Comparison of ENCODE assay signal across 9 mouse cellular contexts in the genomic region with DNA sequence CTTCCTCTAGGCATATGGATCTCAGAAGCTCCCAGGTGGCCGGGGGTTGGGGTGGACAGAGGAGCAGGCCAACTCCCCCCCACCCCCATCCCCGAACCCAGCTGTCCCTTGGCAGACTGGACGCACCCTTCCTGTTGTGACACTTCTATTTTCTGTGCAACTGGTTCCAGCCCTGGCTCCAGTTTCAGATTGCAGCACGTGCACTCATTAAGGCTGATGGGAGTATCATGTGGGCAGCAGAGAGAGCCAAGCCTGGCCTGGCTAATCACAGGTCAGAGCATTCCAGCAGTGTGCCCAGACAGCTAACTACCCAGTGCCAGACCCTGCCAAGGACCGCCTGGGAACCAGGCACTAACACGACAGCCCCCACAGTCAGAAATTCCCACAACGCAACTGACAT. TPM values are rescaled to one million over a fixed set of nuclear protein-coding genes. Genes with fewer than 3 reads are reported as not detected.
DNase-seq lines count a peak whose midpoint lies in the region; ATAC-seq lines count a peak whose summit lies in the region.
"Had no signal": no experiment of that assay in that cellular context is flagged by ENCODE, and none has a peak within 500 bp of the region (broad histone marks: within the 10 kb centered on the region; RNA-seq: fewer than 3 reads in every experiment).

No protein-coding gene starts in this region.

- no peak overlapping the region for H3K4me2 ChIP-seq in heart, embryonic 12.5 days
- no peak overlapping the region for H3K4me2 ChIP-seq in heart, embryonic 15.5 days

- DNase-seq in heart, adult 11 months, result peak; percentile 99
- DNase-seq in adrenal gland, postnatal 25 days, result peak; percentile 17
- peak; percentile 35 to 61 for DNase-seq in kidney, postnatal 4 days
- no peak for DNase-seq in retina, embryonic 14.5 days (ENCODE audit: low spot score)
- no peak for DNase-seq in cerebellum, postnatal 4 days (ENCODE audit: low spot score in 2 of 2)
- no peak for DNase-seq in cerebellum, adult 8-10 months
- DNase-seq: cerebellum, adult 18-20 months had no signal

- H3K4me1 ChIP-seq in heart, embryonic 12.5 days (replicated peaks), result peaks cover 23% of the 10 kb centered on the region
- peaks cover 30% of the 10 kb centered on the region for H3K4me1 ChIP-seq in heart, embryonic 15.5 days (replicated peaks)

- H3K27me3 ChIP-seq in heart, embryonic 12.5 days (replicated peaks), result no peaks in the 10 kb centered on the region
- H3K27me3 ChIP-seq in heart, embryonic 15.5 days, result no peaks in the 10 kb centered on the region

- H3K9me3 ChIP-seq in heart, embryonic 12.5 days (replicated peaks), result no peaks in the 10 kb centered on the region
- H3K9me3 ChIP-seq in heart, embryonic 15.5 days (replicated peaks), result no peaks in the 10 kb centered on the region

- no peak for ATAC-seq in heart, embryonic 12.5 days (ENCODE audit: insufficient number of reproducible peaks, low FRiP score)
- peak; percentile 69 for ATAC-seq in heart, embryonic 15.5 days (replicated peaks; ENCODE audit: insufficient number of reproducible peaks, insufficient read depth, low FRiP score, low read depth)

- H3K36me3 ChIP-seq in heart, embryonic 12.5 days, result no peaks in the 10 kb centered on the region
- H3K36me3 ChIP-seq in heart, embryonic 15.5 days, result no peaks in the 10 kb centered on the region

- WGBS in heart, embryonic 12.5 days, result 64% methylated on average over 7 of the region's 7 CpGs
- WGBS in heart, embryonic 15.5 days, result 42% methylated on average over 7 of the region's 7 CpGs

- no peak overlapping the region for H3K27ac ChIP-seq in heart, embryonic 12.5 days (ENCODE audit: poor library complexity, severe bottlenecking)
- H3K27ac ChIP-seq in heart, embryonic 15.5 days, result peak overlapping the region; percentile 81

- H3K9ac ChIP-seq in heart, embryonic 12.5 days, result no peak overlapping the region
- no peak overlapping the region for H3K9ac ChIP-seq in heart, embryonic 15.5 days

- H3K4me3 ChIP-seq in heart, embryonic 12.5 days, result no peak overlapping the region
- H3K4me3 ChIP-seq in heart, embryonic 15.5 days, result no peak overlapping the region

RNA-seq across cellular contexts. Expression of gene Pacsin2, which starts 7.1 kb away (rescaled TPM):
- 70.8 and 72.0 TPM in 2 replicates for polyA plus RNA-seq in heart, embryonic 12.5 days (2016; fragmentation: Nextera tagmentation; extraction: Ambion mirVana)
- 80.8 and 94.8 TPM in 2 replicates for total RNA-seq in adrenal gland, postnatal 25 days (2021)
- 59.3 and 75.3 TPM in 2 replicates for polyA plus RNA-seq in heart, embryonic 15.5 days (2015; fragmentation: Nextera tagmentation; extraction: Ambion mirVana)

RNA-seq across cellular contexts. Expression of gene Ttll1, which starts 39.2 kb away (rescaled TPM):
- polyA plus RNA-seq in heart, embryonic 12.5 days (2016; fragmentation: Nextera tagmentation; extraction: Ambion mirVana), result 24.5 and 25.4 TPM in 2 replicates
- 6.2 and 9.0 TPM in 2 replicates for total RNA-seq in adrenal gland, postnatal 25 days (2021)
- 22.9 and 23.4 TPM in 2 replicates for polyA plus RNA-seq in heart, embryonic 15.5 days (2015; fragmentation: Nextera tagmentation; extraction: Ambion mirVana)

RNA-seq across cellular contexts. Expression of gene Bik, which starts 55.2 kb away (rescaled TPM):
- polyA plus RNA-seq in heart, embryonic 12.5 days (2016; fragmentation: Nextera tagmentation; extraction: Ambion mirVana), result 31.2 and 35.4 TPM in 2 replicates
- 3.9 and 4.3 TPM in 2 replicates for total RNA-seq in adrenal gland, postnatal 25 days (2021)
- 24.0 and 24.5 TPM in 2 replicates for polyA plus RNA-seq in heart, embryonic 15.5 days (2015; fragmentation: Nextera tagmentation; extraction: Ambion mirVana)

Comparison
In these comparisons a context has a peak if more than half of its experiments do, and no peak if none do; other contexts are left out.
1. DNase-seq: peak in heart, adult 11 months (single experiment), adrenal gland, postnatal 25 days (single experiment) and kidney, postnatal 4 days (2 of 2); none in retina, embryonic 14.5 days (single experiment), cerebellum, postnatal 4 days (0 of 2) and cerebellum, adult 8-10 months (single experiment).